Mouse (Mus musculus): ENCODE data around the gene Chic1.

The Chic1 gene

GRCm38 (mm10) chrX:103356287-103356686, at the start of gene Chic1:
Chic1 (plus strand) TSS chrX:103356476.
- DNase-seq (ENCODE audit: low spot score in 2 of 2), result peak; percentile 3 to 28

- DNase-seq (ENCODE audit: low spot score in 2 of 2), result no peak
Measured at GRCm38 (mm10) chrX:103308262-103308661, 48.0 kb upstream of the Chic1 start.

GRCm38 (mm10) chrX:103311723-103312122, 44.6 kb upstream of the Chic1 start:
- no peak for DNase-seq (ENCODE audit: low spot score in 2 of 2)

- DNase-seq (ENCODE audit: low spot score in 2 of 2), result no peak
Measured at GRCm38 (mm10) chrX:103314146-103314545, 42.1 kb upstream of the Chic1 start.

- no peak for DNase-seq (ENCODE audit: low spot score in 2 of 2)
Measured at GRCm38 (mm10) chrX:103321146-103321545, 35.1 kb upstream of the Chic1 start, which contains the start of gene Cdx4. Cdx4 (plus strand) TSS chrX:103321398.

GRCm38 (mm10) chrX:103325900-103326299, 30.4 kb upstream of the Chic1 start:
- no peak for DNase-seq (ENCODE audit: low spot score in 2 of 2)

- no peak for DNase-seq (ENCODE audit: low spot score in 2 of 2)
Measured at GRCm38 (mm10) chrX:103329386-103329785, 26.9 kb upstream of the Chic1 start.

- no peak for DNase-seq (ENCODE audit: low spot score in 2 of 2)
Measured at GRCm38 (mm10) chrX:103331125-103331858, 25.0 kb upstream of the Chic1 start.

- DNase-seq (ENCODE audit: low spot score in 2 of 2), result no peak
Measured at GRCm38 (mm10) chrX:103341369-103342113, 14.7 kb upstream of the Chic1 start.

- DNase-seq (ENCODE audit: low spot score in 2 of 2), result no peak
Measured at GRCm38 (mm10) chrX:103355784-103356183, 492 bp upstream of the Chic1 start.

GRCm38 (mm10) chrX:103356761-103357236, 523 bp downstream of the Chic1 start:
- DNase-seq (ENCODE audit: low spot score in 2 of 2), result no peak

- DNase-seq (ENCODE audit: low spot score in 2 of 2), result no peak
Measured at GRCm38 (mm10) chrX:103366201-103366600, 9.9 kb downstream of the Chic1 start.

GRCm38 (mm10) chrX:103368650-103369049, 12.4 kb downstream of the Chic1 start:
- no peak for DNase-seq (ENCODE audit: low spot score in 2 of 2)

GRCm38 (mm10) chrX:103371221-103371620, 14.9 kb downstream of the Chic1 start:
- DNase-seq (ENCODE audit: low spot score in 2 of 2), result no peak

- no peak for DNase-seq (ENCODE audit: low spot score in 2 of 2)
Measured at GRCm38 (mm10) chrX:103371627-103372026, 15.4 kb downstream of the Chic1 start.

- DNase-seq (ENCODE audit: low spot score in 2 of 2), result peak in 1 of 2 experiments; percentile 9
Measured at GRCm38 (mm10) chrX:103374250-103374649, 18.0 kb downstream of the Chic1 start.

GRCm38 (mm10) chrX:103384528-103384927, 28.3 kb downstream of the Chic1 start:
- no peak for DNase-seq (ENCODE audit: low spot score in 2 of 2)

- no peak for DNase-seq (ENCODE audit: low spot score in 2 of 2)
Measured at GRCm38 (mm10) chrX:103388131-103388530, 31.9 kb downstream of the Chic1 start.

GRCm38 (mm10) chrX:103393841-103394240, 37.6 kb downstream of the Chic1 start:
- DNase-seq (ENCODE audit: low spot score in 2 of 2), result no peak

- no peak for DNase-seq (ENCODE audit: low spot score in 2 of 2)
Measured at GRCm38 (mm10) chrX:103405021-103405420, 48.7 kb downstream of the Chic1 start.

- DNase-seq (ENCODE audit: low spot score in 2 of 2), result no peak
Measured at GRCm38 (mm10) chrX:103414167-103414566, 57.9 kb downstream of the Chic1 start, which contains the start of gene Tsx. Tsx (plus strand) TSS chrX:103414467.

- DNase-seq (ENCODE audit: low spot score in 2 of 2), result no peak
Measured at GRCm38 (mm10) chrX:103421710-103422109, 65.4 kb downstream of the Chic1 start, which contains the start of gene Gm26992. Gm26992 (plus strand) TSS chrX:103422010.

- no peak for DNase-seq (ENCODE audit: low spot score in 2 of 2)
Measured at GRCm38 (mm10) chrX:103427677-103428076, 71.4 kb downstream of the Chic1 start.

Measured in spleen, postnatal 10 days (tissue).